Mouse (Mus musculus) E14TG2a.4 (cell line): ENCODE data around the gene Ccdc187.

ENCODE experiments used
- CTCF ChIP-seq: conservative IDR thresholded peaks from 2 replicates; pipeline ENCODE4 v1.5.1; 2014; ENCODE audit warnings: low read length
- NANOG ChIP-seq: IDR thresholded peaks from 2 replicates; pipeline ENCODE4 v1.6.1; 2014; ENCODE audit warnings: borderline replicate concordance, low read length, mixed read lengths
- POU5F1 ChIP-seq: IDR thresholded peaks from 2 replicates; pipeline ENCODE4 v1.6.1; 2014; ENCODE audit warnings: low read length, borderline replicate concordance

GRCm38 (mm10) chr2:26324917-26325316 is 30.6 kb upstream of the Ccdc187 start:
- TF ChIP-seq CTCF (peak; percentile 36), NANOG (no peak), POU5F1 (no peak)
